Mouse (Mus musculus) large intestine, adult 2 months (tissue): ENCODE data around the gene Ifrd1. TPM values are rescaled to one million over a fixed set of nuclear protein-coding genes. Genes with fewer than 3 reads are reported as not detected.
"Not testable (repeated sequence)": the region's sequence is repeated elsewhere in the genome, so short reads cannot be mapped to it uniquely, and the experiment has no call there.

Experiments used
- DNase-seq: peaks from one replicate; pipeline ENCODE4 v3.0.0-alpha.2; 2012; ENCODE audit warnings: low read depth, low spot score
- WGBS: fragments of 180-500 bp; shearing (Covaris S2); methylation state at CpG from one replicate; pipeline ENCODE4 v1.1.7; 2018; 5-methylcytosine and 5-hydroxymethylcytosine counted together
- polyA plus RNA-seq: library from polyadenylated mRNA; depleted of rRNA; stranded (reverse); fragments of >200 nt; gene quantifications from 2 replicates; pipeline ENCODE4 v1.2.3, GENCODE M21; 2012

Ifrd1 gene
- polyA plus RNA-seq, 1 experiment: 15.3 TPM

- 93% methylated on average over 7 of the region's 7 CpGs for WGBS
- DNase-seq: no peak
Observed at GRCm38 (mm10) chr12:40202161-40203035, 45.9 kb downstream of the Ifrd1 start.

GRCm38 (mm10) chr12:40200484-40201235 is 47.6 kb downstream of the Ifrd1 start:
- 87% methylated on average over 6 of the region's 6 CpGs for WGBS

GRCm38 (mm10) chr12:40199795-40200402 is 48.4 kb downstream of the Ifrd1 start:
- WGBS: 40% methylated on average over 7 of the region's 7 CpGs
- no peak for DNase-seq

More at GRCm38 (mm10) chr12:40200484-40201235, 47.6 kb downstream of the Ifrd1 start:
- DNase-seq: no peak

DNA sequence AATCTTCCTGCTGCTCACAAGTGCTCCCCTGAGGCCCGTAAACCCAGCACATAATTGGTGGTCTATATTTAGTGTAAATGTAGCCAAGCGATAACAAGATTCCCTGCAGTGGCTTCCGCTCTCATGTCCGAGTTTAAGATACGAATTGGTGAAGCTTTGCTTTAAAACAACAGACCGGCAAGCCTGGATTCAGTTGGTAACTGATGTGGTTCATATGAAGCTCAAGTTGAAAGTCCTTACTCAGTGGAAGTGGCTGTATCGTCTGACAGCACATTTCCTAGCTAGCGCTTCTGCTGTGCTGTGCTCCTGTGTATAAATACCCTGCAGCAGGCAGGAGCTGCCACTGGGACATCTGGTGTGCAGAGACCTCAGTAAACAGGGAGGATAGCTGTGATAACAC is 49.0 kb downstream of the Ifrd1 start, which contains the start of gene Lsmem1:
Lsmem1 (minus strand) TSS at position 189 of the 400 bp plus-strand sequence.
- 81% methylated on average over 8 of the region's 8 CpGs for WGBS
- no peak for DNase-seq

GRCm38 (mm10) chr12:40198427-40198826 is 49.9 kb downstream of the Ifrd1 start:
- 42% methylated on average over 9 of the region's 9 CpGs for WGBS
- no peak for DNase-seq

GRCm38 (mm10) chr12:40198019-40198418 is 50.3 kb downstream of the Ifrd1 start:
- WGBS: 53% methylated on average over 5 of the region's 5 CpGs
- DNase-seq: no peak

DNA sequence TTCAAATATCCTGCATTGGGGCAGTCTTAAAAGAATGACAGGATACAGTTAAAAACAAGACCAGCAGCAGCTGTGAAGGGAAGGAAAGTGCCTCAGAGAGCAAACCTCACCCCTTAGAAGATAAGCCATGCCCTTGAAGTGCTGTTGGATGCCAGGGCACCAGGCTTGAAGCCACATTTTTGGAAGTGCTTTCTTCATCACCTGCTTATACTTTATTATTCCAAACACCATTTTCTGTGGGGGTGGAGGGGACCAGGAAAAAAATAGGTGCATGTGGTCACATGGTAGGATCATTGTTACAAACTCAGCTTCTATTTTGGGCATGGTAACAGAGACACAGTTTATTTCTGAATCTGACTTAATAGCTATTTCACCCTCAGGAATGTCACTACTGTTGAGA is 50.8 kb downstream of the Ifrd1 start:
- DNase-seq: no peak

DNA sequence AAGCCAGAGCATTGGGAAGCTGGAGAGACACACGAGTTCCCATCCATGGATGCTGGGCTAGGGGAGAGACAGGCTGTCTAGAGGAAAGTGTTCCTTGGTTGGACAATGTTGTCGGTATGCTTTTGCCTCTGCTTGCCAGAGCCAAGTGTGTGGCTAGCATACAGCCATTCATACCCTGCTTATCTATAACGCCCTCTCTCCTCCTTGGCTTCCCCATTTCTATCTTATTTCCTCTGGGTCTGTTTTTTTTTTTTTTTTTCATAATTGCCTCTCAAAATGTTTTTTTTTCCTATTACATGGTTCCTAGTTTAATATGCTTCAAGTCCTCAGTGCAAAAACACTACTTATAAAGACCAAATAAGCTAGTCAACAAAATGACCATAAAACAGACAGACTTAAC is 62.8 kb downstream of the Ifrd1 start:
- 77% methylated on average over 3 of the region's 3 CpGs for WGBS
- DNase-seq: no peak

DNA sequence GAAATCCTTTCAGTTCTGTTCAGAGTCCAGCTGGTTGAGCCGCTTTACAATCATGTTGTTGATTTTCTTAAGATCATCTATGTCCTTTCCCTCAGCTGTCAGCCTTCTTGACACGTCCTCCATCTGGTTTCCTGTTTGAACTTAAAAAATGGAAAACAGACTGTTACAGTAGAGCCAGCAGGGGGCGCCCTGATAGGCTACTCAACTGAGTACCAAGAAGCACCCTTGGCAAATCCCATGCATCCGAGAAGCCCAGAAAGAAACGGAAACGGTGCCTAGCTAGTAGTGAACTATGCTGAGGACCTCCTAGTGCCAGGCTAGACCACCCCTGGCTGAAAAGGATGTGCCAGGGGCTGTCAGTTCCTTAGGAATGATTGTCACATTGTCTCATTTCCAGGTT is 71.2 kb downstream of the Ifrd1 start:
- DNase-seq: no peak
- WGBS: 55% methylated on average over 6 of the region's 6 CpGs

DNA sequence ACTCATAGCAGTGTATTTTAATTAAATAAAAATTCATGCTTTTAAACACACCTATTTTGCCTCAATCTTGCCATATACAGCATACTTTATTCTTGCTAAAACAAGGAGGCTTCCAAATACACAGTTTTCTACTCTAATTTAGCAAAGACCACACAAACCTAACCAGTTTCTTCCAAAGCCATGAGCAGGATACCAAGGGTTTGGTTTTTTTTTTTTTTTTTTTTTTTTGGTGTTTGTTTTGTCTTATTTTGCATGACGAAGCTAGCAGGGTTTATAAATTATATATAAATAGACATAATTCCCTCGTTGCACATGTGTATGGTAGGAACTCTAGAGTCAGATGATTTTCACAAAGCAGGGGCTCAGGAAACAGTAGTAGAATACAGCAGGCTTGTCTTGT is 72.1 kb downstream of the Ifrd1 start:
- no peak for DNase-seq
- 58% methylated on average over 2 of the region's 2 CpGs for WGBS

DNA sequence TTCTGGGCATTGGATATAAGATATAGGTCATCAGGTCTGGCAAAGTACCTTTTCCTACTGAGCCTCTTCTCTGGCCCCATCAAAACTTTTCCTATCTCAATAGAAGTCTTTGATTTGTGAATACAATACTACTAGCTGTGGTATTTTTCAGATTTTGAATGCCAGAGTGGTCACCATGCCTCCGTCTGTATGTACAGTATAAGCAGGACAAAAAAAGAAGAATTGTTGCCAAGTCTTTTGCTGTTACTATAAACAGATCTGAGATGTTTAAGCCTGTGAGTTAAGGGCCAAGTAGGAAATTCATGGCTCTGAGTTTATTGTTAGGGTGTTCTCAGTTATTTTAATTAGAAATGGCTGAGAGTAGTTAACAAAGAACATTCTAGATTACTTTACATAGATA is 73.1 kb downstream of the Ifrd1 start:
- DNase-seq: not testable (repeated sequence)
- 61% methylated on average over 1 of the region's 1 CpGs for WGBS

- no peak for DNase-seq
- 86% methylated on average over 2 of the region's 2 CpGs for WGBS
Observed at GRCm38 (mm10) chr12:40171637-40172036, 76.7 kb downstream of the Ifrd1 start.

DNA sequence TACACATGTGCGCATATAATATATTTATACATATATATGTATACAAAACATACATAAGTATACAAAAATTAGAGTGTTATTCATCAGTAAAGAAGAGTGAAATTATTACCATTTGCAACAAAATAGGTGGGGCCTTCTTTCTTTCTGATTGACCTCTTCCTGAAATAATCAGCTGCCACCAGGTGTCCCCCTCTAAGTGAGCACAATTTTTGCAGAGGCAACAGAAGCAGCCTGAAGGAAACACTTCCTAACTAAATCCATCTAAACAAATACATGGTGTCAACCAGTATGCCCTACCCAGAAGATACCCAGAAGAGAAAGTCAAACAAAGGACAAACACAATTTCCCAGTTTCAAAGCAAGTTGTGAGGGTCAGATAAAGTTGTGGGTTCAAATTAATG is 78.6 kb downstream of the Ifrd1 start:
- WGBS: 98% methylated on average over 1 of the region's 1 CpGs
- no peak for DNase-seq

DNA sequence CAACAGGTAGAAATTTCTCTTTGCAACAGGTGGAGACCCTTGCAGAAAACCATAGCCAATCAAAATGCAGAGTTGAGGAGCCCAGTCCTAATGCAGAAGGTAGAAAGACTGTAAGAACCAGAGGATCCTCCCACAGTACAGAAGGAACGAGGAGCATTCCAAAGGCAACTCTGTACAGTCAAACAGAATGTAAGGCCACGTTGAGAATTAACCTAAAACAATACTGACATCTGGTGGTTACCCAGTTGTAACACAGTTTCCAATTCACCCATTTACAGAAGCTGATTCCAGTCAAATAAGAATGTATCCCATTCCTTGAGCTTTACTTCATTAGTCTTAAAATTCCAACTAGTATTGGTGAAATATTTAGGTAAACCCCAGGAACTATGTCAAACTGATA is 83.7 kb downstream of the Ifrd1 start:
- 3% methylated on average over 2 of the region's 2 CpGs for WGBS
- DNase-seq: no peak

DNA sequence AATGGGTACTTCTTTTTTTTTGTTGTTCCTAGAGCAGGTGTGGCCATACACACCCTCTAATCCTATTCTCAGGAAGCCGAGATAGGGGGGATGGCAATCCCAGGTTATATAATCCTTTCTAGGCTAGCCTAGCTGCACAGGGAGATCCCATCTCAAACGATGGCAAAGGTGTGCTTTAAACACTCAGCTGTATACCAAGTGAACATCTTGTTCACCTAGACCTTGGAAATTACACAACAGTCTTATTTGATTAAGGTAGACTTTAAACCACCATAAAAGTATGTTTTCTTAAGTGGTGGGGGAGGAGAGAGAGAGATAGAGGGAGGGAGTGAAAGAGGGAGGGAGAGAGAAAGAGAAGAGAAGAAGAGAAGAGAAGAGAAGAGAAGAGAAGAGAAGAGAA is 87.5 kb downstream of the Ifrd1 start:
- no peak for DNase-seq
- WGBS: 35% methylated on average over 2 of the region's 2 CpGs

DNA sequence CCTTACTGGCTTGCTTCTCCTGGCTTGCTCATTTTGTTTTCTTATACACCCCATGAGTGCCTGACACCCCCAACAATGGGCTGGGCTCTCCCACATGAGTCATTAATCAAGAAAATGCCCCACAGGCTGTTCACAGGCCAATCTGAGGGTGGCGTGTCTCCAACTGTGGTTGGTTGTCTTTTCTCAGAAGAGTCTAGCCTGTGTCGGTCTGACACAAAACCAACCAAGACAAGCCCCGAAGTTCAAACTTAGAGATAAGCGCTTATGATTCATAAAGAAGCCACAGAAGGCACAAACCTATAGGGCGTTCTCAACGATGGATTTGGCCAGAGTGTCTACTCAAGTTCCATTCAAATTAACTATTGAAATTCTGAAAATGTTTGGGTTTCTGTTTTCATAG is 94.1 kb downstream of the Ifrd1 start:
- 90% methylated on average over 6 of the region's 6 CpGs for WGBS
- DNase-seq: no peak

- 78% methylated on average over 8 of the region's 8 CpGs for WGBS
- DNase-seq: no peak
Observed at GRCm38 (mm10) chr12:40152353-40153069, 95.8 kb downstream of the Ifrd1 start.
